Mouse (Mus musculus) testis, adult 2 months (tissue): Measurements from ENCODE around the gene Smbd1.

Experiments
- CTCF ChIP-seq: fragments of 200-500 bp; IDR thresholded peaks from 2 replicates; pipeline ENCODE4 v1.5.1; 2012; ENCODE audit warnings: low read depth, mild to moderate bottlenecking, inconsistent platforms, low read length, moderate library complexity; ENCODE audit not compliant: control insufficient read depth, insufficient read depth, insufficient replicate concordance
- POLR2A ChIP-seq: fragments of 200-500 bp; IDR thresholded peaks from 2 replicates; pipeline ENCODE4 v1.6.1; 2012; ENCODE audit warnings: low read depth, mild to moderate bottlenecking, inconsistent platforms, low read length, moderate library complexity; ENCODE audit not compliant: control insufficient read depth

- no peak for TF ChIP-seq CTCF
- no peak for TF ChIP-seq POLR2A
Observed at GRCm38 (mm10) chr16:32858771-32859636, 48.7 kb upstream of the Smbd1 start.
